Mouse (Mus musculus): ENCODE results near the gene Rnf113a2.

DNA sequence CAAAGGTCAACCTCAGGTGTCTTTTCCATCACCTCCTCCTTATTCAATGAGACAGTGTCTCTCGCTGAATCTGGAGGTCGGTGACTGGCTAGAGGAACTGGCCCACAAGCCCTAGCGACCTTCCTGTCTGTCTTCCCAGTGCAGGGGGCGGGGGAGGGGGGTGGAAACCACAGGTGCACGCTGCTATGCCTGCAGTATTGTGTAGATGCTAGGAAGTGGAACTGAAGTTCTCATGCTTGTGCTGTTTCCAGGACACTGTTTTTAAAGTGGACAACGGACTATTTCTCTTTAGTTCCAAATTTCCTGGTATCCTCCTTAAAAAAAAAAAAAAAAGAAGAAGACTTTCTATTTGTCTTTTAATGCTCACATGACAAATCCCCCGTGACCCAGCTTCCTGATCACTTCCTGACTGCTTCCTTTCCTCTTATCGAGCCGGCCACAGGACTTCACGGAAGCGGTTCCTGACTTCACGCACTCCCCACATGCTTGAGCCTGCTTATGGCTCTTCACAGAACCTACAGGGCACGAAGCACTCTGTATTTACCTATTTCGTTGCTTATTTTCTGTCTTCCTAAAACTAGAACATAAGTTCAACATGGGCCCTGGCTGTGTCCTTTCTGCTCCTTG lies 28.1 kb upstream of the Rnf113a2 start:
- TF ChIP-seq POLR2A (IDR thresholded peaks at IDR 0.05; ENCODE audit: borderline replicate concordance, low read depth, low read length) (no peak), CTCF (IDR thresholded peaks at IDR 0.05; ENCODE audit: low read depth, low read length) (no peak)
